ENCODE assay signal across 11 mouse cellular contexts in genomic region chr10:93255294-93255693, GRCm38 (mm10). TPM values are rescaled to one million over a fixed set of nuclear protein-coding genes. Genes with fewer than 3 reads are reported as not detected.
DNase-seq lines count a peak whose midpoint lies in the region; ATAC-seq and TF ChIP-seq lines count a peak whose summit lies in the region.
"Had no signal": no experiment of that assay in that cellular context is flagged by ENCODE, and none has a peak within 500 bp of the region (broad histone marks: within the 10 kb centered on the region; RNA-seq: fewer than 3 reads in every experiment).

No protein-coding gene starts in this region.

- no peak for DNase-seq in frontal cortex, postnatal 25 days (ENCODE audit: low spot score in 2 of 2)
- DNase-seq in liver, embryonic 11.5 days (ENCODE audit: low spot score) = no peak
- DNase-seq in liver = no peak
- no peak for DNase-seq in hindbrain, embryonic 11.5 days (ENCODE audit: low spot score)
- DNase-seq in lung, postnatal 36 days = no peak
- no peak for DNase-seq in left cerebral cortex, postnatal 36 days (ENCODE audit: low spot score in 2 of 2)

- no peak overlapping the region for H3K4me2 ChIP-seq in liver, embryonic 11.5 days
- no peak overlapping the region for H3K4me2 ChIP-seq in hindbrain, embryonic 11.5 days (replicated peaks; ENCODE audit: low read depth, low read length)
- H3K4me2 ChIP-seq: intestine, embryonic 15.5 days had no signal

- no peak for TF ChIP-seq CTCF in olfactory bulb, adult 2 months (IDR thresholded peaks at IDR 0.05; ENCODE audit: insufficient read depth, low read depth, low read length)

- H3K36me3 ChIP-seq in liver, embryonic 11.5 days (ENCODE audit: control insufficient read depth, insufficient read depth, low read length) = peaks cover 3% of the 10 kb centered on the region; the same call in 1 of the 2 replicates
- H3K36me3 ChIP-seq in hindbrain, embryonic 11.5 days (ENCODE audit: control insufficient read depth, insufficient read depth, low read length) = no peaks in the 10 kb centered on the region

- 0 out of 2 replicates have a peak overlapping the region, but pooled peaks have one; percentile 21 for H3K27ac ChIP-seq in liver, embryonic 11.5 days (ENCODE audit: low read depth, low read length)
- peak overlapping the region; percentile 70 for H3K27ac ChIP-seq in hindbrain, embryonic 11.5 days (ENCODE audit: low read depth, low read length)
- peak overlapping the region; percentile 78 for H3K27ac ChIP-seq in olfactory bulb, adult 2 months (ENCODE audit: insufficient read depth, low read depth, low read length)
- H3K27ac ChIP-seq: intestine, embryonic 15.5 days had no signal

- no peak overlapping the region for H3K4me3 ChIP-seq in liver, embryonic 11.5 days (ENCODE audit: low read depth, low read length)
- no peak overlapping the region for H3K4me3 ChIP-seq in hindbrain, embryonic 11.5 days (ENCODE audit: low read depth, low read length)
- no peak overlapping the region for H3K4me3 ChIP-seq in olfactory bulb, adult 2 months (ENCODE audit: insufficient read depth, low read depth, low read length)
- H3K4me3 ChIP-seq: intestine, embryonic 15.5 days; megakaryocyte, embryonic 14.5 days had no signal

- no peaks in the 10 kb centered on the region for H3K4me1 ChIP-seq in liver, embryonic 11.5 days (replicated peaks; ENCODE audit: control insufficient read depth, insufficient read depth, low read length)
- 0 out of 2 replicates have a peak, but pooled peaks cover 3% of the 10 kb centered on the region for H3K4me1 ChIP-seq in hindbrain, embryonic 11.5 days (replicated peaks; ENCODE audit: control insufficient read depth, insufficient read depth, low read length)
- peaks cover 20% of the 10 kb centered on the region for H3K4me1 ChIP-seq in olfactory bulb, adult 2 months (ENCODE audit: control insufficient read depth, insufficient read depth, low read length)

- ATAC-seq in frontal cortex, adult (ENCODE audit: low TSS enrichment) = peak; percentile 7
- ATAC-seq in liver, embryonic 11.5 days (replicated peaks; ENCODE audit: low FRiP score) = no peak
- no peak for ATAC-seq in hindbrain, embryonic 11.5 days (ENCODE audit: low FRiP score)
- ATAC-seq: activated CD4-positive, CD25-positive, alpha-beta regulatory T cell, adult 4 months; intestine, embryonic 15.5 days had no signal

- WGBS in liver, embryonic 11.5 days = 66% methylated on average over 13 of the region's 13 CpGs
- 42% methylated on average over 13 of the region's 13 CpGs for WGBS in hindbrain, embryonic 11.5 days
- WGBS in olfactory bulb, adult 2 months = 20% methylated on average over 13 of the region's 13 CpGs

- TF ChIP-seq POLR2A in olfactory bulb, adult 2 months (IDR thresholded peaks at IDR 0.05; ENCODE audit: insufficient read depth, low read depth, low read length) = no peak

- intact Hi-C loops in left cerebral cortex, postnatal 36 days (cut with DNase I) = no loop called here

- H3K9me3 ChIP-seq in liver, embryonic 11.5 days (ENCODE audit: control insufficient read depth, low read length) = no peaks in the 10 kb centered on the region
- no peaks in the 10 kb centered on the region for H3K9me3 ChIP-seq in hindbrain, embryonic 11.5 days (ENCODE audit: control insufficient read depth, low read length)
- H3K9me3 ChIP-seq: intestine, embryonic 15.5 days; megakaryocyte, embryonic 14.5 days had no signal

- no peaks in the 10 kb centered on the region for H3K27me3 ChIP-seq in liver, embryonic 11.5 days (replicated peaks; ENCODE audit: control insufficient read depth, insufficient read depth, low read length)
- H3K27me3 ChIP-seq in hindbrain, embryonic 11.5 days (ENCODE audit: control insufficient read depth, insufficient read depth, low read length) = no peaks in the 10 kb centered on the region
- H3K27me3 ChIP-seq: intestine, embryonic 15.5 days; megakaryocyte, embryonic 14.5 days had no signal

- H3K9ac ChIP-seq in liver, embryonic 11.5 days (ENCODE audit: low read depth, low read length) = no peak overlapping the region
- H3K9ac ChIP-seq in hindbrain, embryonic 11.5 days (ENCODE audit: low read depth, low read length) = no peak overlapping the region
- H3K9ac ChIP-seq: intestine, embryonic 15.5 days had no signal

RNA-seq across cellular contexts. Expression of gene Elk3, which starts 55.6 kb away (rescaled TPM):
- 15.9 and 17.6 TPM in 2 replicates for polyA plus RNA-seq in liver, embryonic 11.5 days (2014; fragmentation: Nextera tagmentation; extraction: Ambion mirVana)
- polyA plus RNA-seq in hindbrain, embryonic 11.5 days (2014; fragmentation: Nextera tagmentation; extraction: Ambion mirVana) = 16.0 and 22.8 TPM in 2 replicates
- polyA plus RNA-seq in olfactory bulb, adult 2 months (2012; ENCODE audit: insufficient read depth, insufficient read length, low replicate concordance, missing spikeins) = not detected in 2 replicates
- 10 to 100 TPM in 1 of 2 experiments, 1 to 10 TPM in 1; 9.4 to 11.4 TPM for total RNA-seq in left cerebral cortex, postnatal 36 days (2021)

Comparison
In these comparisons a context has a peak if more than half of its experiments do, and no peak if none do; other contexts are left out.
1. H3K27ac ChIP-seq: peak in every context shown above with its lines; median percentile 78 in olfactory bulb, adult 2 months; 70 in hindbrain, embryonic 11.5 days; 21 in liver, embryonic 11.5 days.